Mouse (Mus musculus): ENCODE measurements around the gene Hdac4.
A peak's percentile ranks its signal among the peaks of the same experiment; 100 is the strongest.

Gene Hdac4

GRCm38 (mm10) chr1:92061198-92062073, 134.1 kb downstream of the Hdac4 start:
- DNase-seq (ENCODE audit: low read depth, low spot score), result no peak

GRCm38 (mm10) chr1:92060532-92061064, 134.9 kb downstream of the Hdac4 start:
- DNase-seq (ENCODE audit: low read depth, low spot score), result no peak

- DNase-seq (ENCODE audit: low read depth, low spot score), result no peak
Observed at GRCm38 (mm10) chr1:92059571-92059970, 135.9 kb downstream of the Hdac4 start.

GRCm38 (mm10) chr1:92058731-92059425, 136.6 kb downstream of the Hdac4 start:
- no peak for DNase-seq (ENCODE audit: low read depth, low spot score)

- DNase-seq (ENCODE audit: low read depth, low spot score), result no peak
Observed at GRCm38 (mm10) chr1:92057068-92057467, 138.4 kb downstream of the Hdac4 start.

- DNase-seq (ENCODE audit: low read depth, low spot score), result no peak
Observed at GRCm38 (mm10) chr1:92055149-92055548, 140.3 kb downstream of the Hdac4 start.

GRCm38 (mm10) chr1:92052190-92052589, 143.3 kb downstream of the Hdac4 start:
- no peak for DNase-seq (ENCODE audit: low read depth, low spot score)

- no peak for DNase-seq (ENCODE audit: low read depth, low spot score)
Observed at GRCm38 (mm10) chr1:92051489-92052062, 143.9 kb downstream of the Hdac4 start.

GRCm38 (mm10) chr1:92050992-92051391, 144.5 kb downstream of the Hdac4 start:
- DNase-seq (ENCODE audit: low read depth, low spot score), result no peak

GRCm38 (mm10) chr1:92050566-92050965, 144.9 kb downstream of the Hdac4 start:
- peak; percentile 21 for DNase-seq (ENCODE audit: low read depth, low spot score)

- DNase-seq (ENCODE audit: low read depth, low spot score), result no peak
Observed at GRCm38 (mm10) chr1:92048415-92049354, 146.8 kb downstream of the Hdac4 start.

- no peak for DNase-seq (ENCODE audit: low read depth, low spot score)
Observed at GRCm38 (mm10) chr1:92045671-92046070, 149.8 kb downstream of the Hdac4 start.

GRCm38 (mm10) chr1:92044868-92045267, 150.6 kb downstream of the Hdac4 start:
- DNase-seq (ENCODE audit: low read depth, low spot score), result no peak

GRCm38 (mm10) chr1:92043989-92044388, 151.5 kb downstream of the Hdac4 start:
- DNase-seq (ENCODE audit: low read depth, low spot score), result no peak

- DNase-seq (ENCODE audit: low read depth, low spot score), result no peak
Observed at GRCm38 (mm10) chr1:92042126-92042525, 153.4 kb downstream of the Hdac4 start.

GRCm38 (mm10) chr1:92041290-92041689, 154.2 kb downstream of the Hdac4 start:
- no peak for DNase-seq (ENCODE audit: low read depth, low spot score)

- no peak for DNase-seq (ENCODE audit: low read depth, low spot score)
Observed at GRCm38 (mm10) chr1:92038714-92039113, 156.8 kb downstream of the Hdac4 start.

GRCm38 (mm10) chr1:92037039-92037438, 158.5 kb downstream of the Hdac4 start:
- DNase-seq (ENCODE audit: low read depth, low spot score), result no peak

GRCm38 (mm10) chr1:92035770-92036169, 159.7 kb downstream of the Hdac4 start:
- no peak for DNase-seq (ENCODE audit: low read depth, low spot score)

- DNase-seq (ENCODE audit: low read depth, low spot score), result no peak
Observed at GRCm38 (mm10) chr1:92034247-92034646, 161.3 kb downstream of the Hdac4 start.

GRCm38 (mm10) chr1:92033463-92033862, 162.0 kb downstream of the Hdac4 start:
- DNase-seq (ENCODE audit: low read depth, low spot score), result no peak
